Mouse (Mus musculus) adrenal gland, postnatal 36 days (tissue): ENCODE measurements at regions not wholly inside any gene's neighbourhood (a gene's known extent, or its start where the extent isn't known, plus 50 kb on each side); places are given as distances from the start of the nearest gene placed in this dataset.
"Not testable (repeated sequence)": the region's sequence is repeated elsewhere in the genome, so short reads cannot be mapped to it uniquely, and the experiment has no call there.

Experiments used
- DNase-seq, 2 experiments: peaks; one replicate each; pipeline ENCODE4 v3.0.0; 2021; ENCODE audit warnings: mixed read lengths in 1 of 2

- DNase-seq = not testable (repeated sequence)
Observed at GRCm38 (mm10) chr3:78564926-78565325, 721.4 kb downstream of the Rapgef2 start.
